Mouse (Mus musculus) left cerebral cortex, adult 2 months (tissue): ENCODE results near the gene Faap20. TPM values are rescaled to one million over a fixed set of nuclear protein-coding genes. Genes with fewer than 3 reads are reported as not detected.

ENCODE experiments used
- DNase-seq, 2 experiments: peaks; one replicate each; pipeline ENCODE4 v3.0.0; 2021 to 2022; ENCODE audit warnings: low spot score in 2 of 2, mixed read lengths in 1 of 2; ENCODE audit errors: extremely low spot score in 1 of 2
- H3K27ac ChIP-seq: fragments of 200-600 bp; 2 replicates; pipeline ENCODE4 v1.8.1; 2022
- H3K4me3 ChIP-seq: fragments of 200-600 bp; 2 replicates; pipeline ENCODE4 v1.8.1; 2022
- CTCF ChIP-seq: fragments of 200-600 bp; IDR thresholded peaks from 2 replicates; pipeline ENCODE4 v1.8.1; 2022; ENCODE audit warnings: antibody characterized with exemption, mild to moderate bottlenecking, moderate library complexity
- intact Hi-C: fragments of 180-260 bp; cut with DNase I; formaldehyde crosslinking; loops from one replicate; pipeline ENCODE4 v1.15.1; 2025
- total RNA-seq, 2 experiments: library from RNA; stranded (reverse); gene quantifications; 2 replicates each; pipeline ENCODE4 v1.2.3; 2021

The Faap20 gene
- total RNA-seq, 2 experiments from 2014 or later, result 25.9 to 28.8 TPM

DNA sequence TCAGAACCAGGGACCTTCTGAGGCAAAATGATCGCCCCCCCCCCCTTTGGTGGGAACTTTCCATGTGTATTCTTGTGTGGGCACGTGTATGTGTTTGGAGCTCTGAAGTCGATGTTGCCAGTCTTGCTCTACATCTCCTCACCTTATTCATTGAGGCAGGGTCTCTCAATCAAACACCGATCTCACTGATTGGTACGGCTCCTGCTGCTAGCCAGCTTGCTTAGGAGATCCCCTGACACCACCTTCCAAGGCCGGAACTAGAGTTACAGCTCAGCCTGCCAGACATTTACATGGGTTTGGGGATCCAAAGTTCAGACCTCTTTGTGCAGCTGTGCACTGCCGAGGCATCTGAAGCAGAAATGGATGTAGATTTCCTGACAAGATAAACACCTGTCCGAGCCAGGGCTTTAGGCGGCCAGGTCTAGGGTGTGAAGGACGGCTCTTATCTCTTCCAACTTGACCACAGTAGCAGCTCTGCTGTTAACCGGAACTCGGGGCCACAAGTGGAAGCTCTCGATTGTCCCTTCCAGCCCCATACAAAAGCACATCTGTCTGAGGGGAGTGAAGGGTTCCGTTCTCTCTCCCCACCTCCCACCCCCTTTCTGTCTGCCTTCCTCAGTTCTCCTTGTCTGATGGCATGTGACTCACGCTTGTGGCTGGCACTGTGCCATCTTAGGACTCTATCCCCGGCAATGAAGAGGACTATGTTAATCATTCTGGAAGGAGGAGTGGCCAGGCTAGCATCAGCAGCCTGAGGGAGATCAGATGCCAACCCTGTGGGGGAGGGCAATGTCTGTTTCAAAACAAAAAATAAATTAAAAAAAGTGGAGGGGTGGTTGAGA is 30.5 kb downstream of the Faap20 start:
- intact Hi-C loops, result no loop called here
- TF ChIP-seq CTCF, result no peak
- DNase-seq, result no peak
- H3K4me3 ChIP-seq, result no peak overlapping the region
- H3K27ac ChIP-seq, result peak overlapping the region; percentile 1; the same call in 1 of the 2 replicates

DNA sequence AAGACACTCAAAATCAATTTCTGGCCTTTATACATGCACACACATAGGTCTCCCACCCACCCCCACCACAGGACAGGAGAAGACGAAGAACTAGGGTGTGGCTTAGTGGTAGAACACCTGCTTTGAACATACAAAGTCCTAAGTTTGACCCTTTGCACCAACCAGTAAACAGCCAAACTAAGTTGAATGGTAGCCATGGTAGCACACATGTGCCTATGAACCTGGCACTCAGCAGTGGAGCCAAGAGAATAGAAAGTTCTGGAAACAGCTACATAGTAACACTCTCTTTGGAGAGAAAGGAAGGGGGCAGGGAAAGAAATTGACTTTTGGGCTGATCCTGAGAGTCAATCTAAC is 31.1 kb downstream of the Faap20 start:
- DNase-seq, result no peak
- H3K27ac ChIP-seq, result peak overlapping the region; percentile 48; the same call in 1 of the 2 replicates

DNA sequence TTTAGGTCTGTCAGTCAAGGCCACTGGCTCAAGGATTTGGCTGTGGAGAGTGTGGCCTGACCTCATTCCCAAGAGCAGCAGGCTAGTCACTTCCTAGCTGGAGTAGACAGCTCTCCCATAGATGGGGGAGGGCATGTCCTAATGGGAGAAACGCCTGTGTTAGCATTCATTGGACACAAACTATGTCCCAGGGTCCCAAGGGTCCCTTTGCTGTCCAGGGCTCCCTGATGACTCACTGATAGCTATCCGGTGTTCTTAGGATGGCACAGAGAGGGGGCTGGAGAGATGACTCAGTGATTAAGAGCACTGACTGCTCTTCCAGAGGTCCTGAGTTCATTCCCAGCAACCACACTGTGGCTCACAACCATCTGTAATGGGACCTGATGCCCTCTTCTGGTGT is 31.6 kb downstream of the Faap20 start:
- TF ChIP-seq CTCF, result no peak
- H3K27ac ChIP-seq, result peak overlapping the region; percentile 48; the same call in 1 of the 2 replicates
- H3K4me3 ChIP-seq, result no peak overlapping the region
- intact Hi-C loops, result no loop called here
- no peak for DNase-seq

More for the DNA sequence above, 31.1 kb downstream of the Faap20 start:
- TF ChIP-seq CTCF, result no peak
- no peak overlapping the region for H3K4me3 ChIP-seq
- intact Hi-C loops, result no loop called here

DNA sequence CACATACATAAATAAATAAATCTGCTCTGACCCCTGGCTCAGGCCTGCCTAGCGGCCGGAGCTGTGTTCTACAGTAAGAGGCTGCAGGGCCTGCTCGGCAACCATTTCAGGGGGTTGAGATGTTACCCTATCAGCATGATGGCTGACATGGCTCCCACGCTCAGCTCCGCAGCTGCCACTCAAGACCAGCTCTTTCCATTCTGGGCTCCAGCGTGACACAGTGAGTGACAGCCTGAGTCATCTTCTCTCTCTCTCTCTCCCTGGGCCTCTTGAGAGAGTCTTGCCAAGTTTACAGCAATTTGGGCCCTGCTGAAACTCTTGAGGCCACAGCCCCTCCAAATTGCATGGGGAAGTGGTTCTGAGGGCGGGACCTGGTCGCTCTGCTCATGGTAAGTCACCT is 32.0 kb downstream of the Faap20 start:
- DNase-seq, result peak in 1 of 2 experiments; percentile 61
- no peak overlapping the region for H3K4me3 ChIP-seq
- H3K27ac ChIP-seq, result peak overlapping the region; percentile 48; the same call in 1 of the 2 replicates
- no peak for TF ChIP-seq CTCF
- intact Hi-C loops, result no loop called here

DNA sequence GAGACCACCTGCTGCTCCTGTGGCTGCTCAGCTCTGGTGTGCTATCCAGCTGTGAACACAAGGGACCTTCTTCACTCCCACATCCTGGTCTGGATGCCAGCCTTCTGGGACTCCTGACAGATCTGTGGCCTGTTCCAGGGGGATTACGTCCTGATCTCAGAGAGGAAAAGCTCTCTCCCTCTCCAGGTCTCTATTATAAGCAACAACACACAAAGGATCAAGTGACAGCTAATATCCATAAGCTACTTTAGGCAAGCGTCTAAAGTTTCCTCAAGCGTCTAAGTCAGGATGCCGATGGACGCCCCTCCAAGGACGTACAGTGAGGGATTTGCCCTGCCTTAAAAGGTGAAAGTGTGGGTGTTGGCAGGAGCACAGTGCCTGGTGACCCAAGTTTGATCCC is 32.6 kb downstream of the Faap20 start:
- H3K27ac ChIP-seq, result 0 out of 2 replicates have a peak overlapping the region, but pooled peaks have one; percentile 7
- H3K4me3 ChIP-seq, result no peak overlapping the region
- no peak for TF ChIP-seq CTCF
- intact Hi-C loops, result no loop called here
- DNase-seq, result no peak

DNA sequence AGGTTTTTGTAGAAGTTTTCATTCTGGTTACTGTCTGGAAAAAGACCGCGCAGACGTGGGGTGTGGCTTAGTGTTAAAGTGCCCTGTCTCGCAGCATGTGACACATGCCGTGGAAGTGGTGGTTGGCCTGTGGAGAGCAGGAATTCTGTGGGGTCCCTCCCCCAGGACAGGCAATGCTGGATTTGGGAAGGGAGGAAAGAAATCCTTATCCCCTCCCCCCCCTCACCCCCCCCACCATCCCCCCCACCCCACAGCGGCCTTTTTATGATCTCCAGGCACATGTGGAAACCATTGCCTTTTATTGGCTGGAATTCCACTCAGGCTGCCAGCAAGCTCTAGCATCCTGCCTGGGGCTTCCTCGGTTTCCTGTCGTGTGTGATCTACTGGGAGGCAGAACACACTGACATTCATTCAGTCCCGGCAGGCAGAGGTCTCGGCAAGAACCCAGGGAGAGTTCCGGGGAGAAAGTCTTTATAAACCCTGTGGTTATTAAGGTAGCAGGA is 33.5 kb downstream of the Faap20 start:
- no peak overlapping the region for H3K4me3 ChIP-seq
- TF ChIP-seq CTCF, result no peak
- H3K27ac ChIP-seq, result peak overlapping the region; percentile 65
- DNase-seq, result no peak
- intact Hi-C loops, result no loop called here

DNA sequence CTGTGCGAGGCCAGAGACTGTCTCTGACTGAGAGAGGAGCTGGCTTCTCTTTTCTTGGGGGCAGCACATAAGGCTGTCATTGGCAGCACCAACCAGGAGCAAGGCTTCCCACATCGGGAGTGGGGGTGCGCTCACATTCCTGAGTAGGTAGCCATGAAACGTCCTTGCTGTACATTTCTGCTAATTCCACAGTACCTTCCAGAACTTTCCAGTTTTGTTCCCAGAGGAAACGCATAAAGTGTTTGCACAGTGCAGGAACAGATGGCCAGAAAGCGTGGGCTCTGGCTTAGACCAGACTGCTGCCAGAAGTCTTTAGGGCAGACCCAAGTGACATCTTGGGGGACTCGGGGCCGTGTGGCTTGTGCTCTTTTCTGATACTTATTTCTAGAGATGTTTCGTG is 34.0 kb downstream of the Faap20 start:
- no peak for TF ChIP-seq CTCF
- Histone ChIP-seq H3K4me3 (no peak overlapping the region), H3K27ac (peak overlapping the region; percentile 65)
- DNase-seq, result no peak
- intact Hi-C loops, result no loop called here

DNA sequence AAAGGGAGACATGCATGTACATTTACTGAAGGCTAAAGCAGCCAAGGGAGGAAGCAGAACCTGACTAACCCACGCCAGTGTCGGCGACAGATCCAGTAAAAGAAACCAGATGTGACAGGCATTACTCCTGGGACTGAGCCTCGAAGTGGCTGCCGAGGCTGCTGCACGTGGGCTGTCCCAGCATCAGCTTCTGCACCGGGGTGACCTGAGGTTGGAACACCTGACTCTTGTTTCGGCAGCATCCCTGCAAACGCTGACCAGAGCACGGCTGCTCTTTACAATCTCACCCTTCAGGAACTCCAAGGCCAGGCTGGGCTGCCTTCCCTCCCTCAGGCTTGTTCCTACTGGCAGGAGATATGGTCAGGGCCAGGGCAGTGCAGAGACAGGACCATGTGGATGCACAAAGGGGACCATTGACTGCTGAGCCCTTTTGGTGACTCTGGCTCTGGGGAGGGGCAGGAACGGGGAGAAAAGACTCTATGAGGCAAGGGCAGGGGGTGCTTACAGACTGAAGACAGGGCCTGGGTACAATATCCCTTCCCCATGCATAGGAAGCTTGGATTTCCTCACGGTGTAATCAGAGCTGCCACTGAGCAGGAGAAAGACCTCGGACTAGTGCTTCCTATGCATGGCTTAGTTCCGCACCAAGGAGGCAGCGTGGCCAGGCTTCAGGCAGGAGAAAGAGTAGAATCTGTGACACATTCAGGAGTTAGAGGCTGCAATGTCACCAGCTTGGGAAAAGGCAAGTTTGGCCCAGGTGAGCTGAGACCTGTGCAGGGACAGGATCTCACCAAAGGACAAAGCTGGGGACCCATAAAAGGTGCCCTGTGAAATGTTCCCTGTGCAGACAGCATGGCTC is 35.1 kb downstream of the Faap20 start:
- peak overlapping the region; percentile 76 for H3K27ac ChIP-seq
- intact Hi-C loops, result loop anchor here (2.0 kb wide), 1 partner anchor 20 kb away; no protein-coding TSS in a partner anchor

DNA sequence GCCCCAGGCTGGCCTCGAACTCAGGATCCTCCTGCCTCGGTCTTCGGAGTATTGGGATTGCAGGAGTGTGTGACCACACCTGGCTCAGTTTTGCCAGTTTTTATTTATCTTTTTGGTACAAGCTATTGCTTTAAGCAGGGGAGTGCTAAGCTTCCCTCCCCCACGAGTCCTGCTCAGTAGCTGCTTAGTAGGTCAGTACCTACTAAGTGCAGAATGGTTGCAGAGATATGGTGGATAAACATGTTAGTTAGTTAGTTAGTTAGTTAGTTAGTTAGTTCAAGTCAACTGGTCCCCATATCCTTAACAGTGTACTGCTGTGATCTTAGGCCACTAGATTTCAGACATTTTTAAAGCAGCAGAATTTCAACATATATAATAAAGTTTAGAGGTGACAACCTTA is 36.5 kb downstream of the Faap20 start:
- H3K4me3 ChIP-seq, result no peak overlapping the region
- no peak overlapping the region for H3K27ac ChIP-seq
- no peak for DNase-seq
- TF ChIP-seq CTCF, result no peak
- intact Hi-C loops, result no loop called here

More for the DNA sequence above, 35.1 kb downstream of the Faap20 start:
- DNase-seq, result no peak
- no peak for TF ChIP-seq CTCF
- H3K4me3 ChIP-seq, result no peak overlapping the region

DNA sequence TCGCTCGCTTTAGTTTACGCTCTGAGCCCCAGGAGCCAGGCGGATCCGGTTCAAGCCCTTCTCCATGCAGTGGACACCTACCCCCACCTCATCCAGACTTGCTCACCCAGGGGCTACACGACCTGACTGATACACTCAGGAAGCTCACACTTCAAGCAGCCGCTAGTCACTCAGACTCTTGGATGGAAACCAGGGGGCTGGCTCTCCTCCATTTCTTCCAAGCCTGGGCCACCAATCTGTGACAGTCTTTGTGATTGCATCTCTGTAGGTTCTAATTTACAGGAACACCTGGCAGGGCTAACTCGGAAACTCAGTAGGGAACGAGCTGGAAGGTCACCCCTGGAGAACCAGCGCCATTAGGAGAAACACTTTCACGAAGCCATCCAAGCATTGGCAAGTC is 38.1 kb downstream of the Faap20 start:
- no peak for DNase-seq
- intact Hi-C loops, result no loop called here
- TF ChIP-seq CTCF, result no peak

DNA sequence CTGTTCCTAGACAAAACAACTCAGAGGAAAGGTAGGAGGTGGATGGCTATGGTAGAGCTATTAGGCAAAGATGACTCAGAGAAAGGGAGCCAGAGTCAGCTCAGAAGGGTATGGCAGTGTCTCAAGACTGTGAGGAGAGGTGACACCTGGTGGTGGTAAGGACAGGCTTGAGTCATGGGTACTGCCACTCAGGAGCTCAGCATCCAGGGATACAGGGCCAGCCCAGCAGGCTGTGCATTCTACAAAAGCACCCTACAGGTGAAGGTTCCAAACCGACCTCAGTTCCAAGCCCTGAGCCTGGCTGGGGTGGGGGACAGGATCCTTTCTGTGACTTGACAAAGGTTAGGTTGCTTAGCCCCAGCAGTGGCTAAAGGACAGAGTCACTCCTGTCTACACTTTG is 39.0 kb downstream of the Faap20 start:
- no peak; the same call in 1 of the 2 replicates for TF ChIP-seq CTCF
- DNase-seq, result no peak
- H3K4me3 ChIP-seq, result no peak overlapping the region
- intact Hi-C loops, result no loop called here
- H3K27ac ChIP-seq, result no peak overlapping the region

More for the DNA sequence above, 38.1 kb downstream of the Faap20 start:
- Histone ChIP-seq H3K27ac (peak overlapping the region; percentile 10; the same call in 1 of the 2 replicates), H3K4me3 (no peak overlapping the region)

DNA sequence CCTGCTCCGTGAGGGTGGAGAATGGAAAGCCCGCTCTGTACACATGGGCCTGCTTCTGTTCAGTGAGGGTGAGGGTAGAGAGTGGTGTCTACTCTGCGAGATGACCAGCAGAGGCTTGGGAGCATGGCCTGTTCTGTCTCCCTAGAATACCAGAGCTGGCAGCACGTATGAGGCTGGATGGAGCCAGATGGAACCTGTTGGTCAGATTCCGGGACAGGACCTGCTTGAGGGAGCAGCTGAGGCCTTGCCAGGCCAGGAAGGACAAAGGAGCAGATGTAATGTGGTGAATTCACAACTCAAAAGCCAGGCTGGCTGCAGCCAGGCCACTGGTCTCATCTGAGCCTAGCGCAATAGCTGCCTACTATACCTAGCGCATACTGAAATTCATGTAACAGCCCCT is 40.4 kb downstream of the Faap20 start:
- no peak for DNase-seq
- intact Hi-C loops, result no loop called here
- no peak overlapping the region for H3K4me3 ChIP-seq
- H3K27ac ChIP-seq, result no peak overlapping the region
- no peak for TF ChIP-seq CTCF
